Mouse (Mus musculus): ENCODE results near the gene Serpinf1.
A peak's percentile ranks its signal among the peaks of the same experiment; 100 is the strongest.

GRCm38 (mm10) chr11:75462865-75463336, 40.4 kb upstream of the Serpinf1 start:
- TF ChIP-seq MAFK (IDR thresholded peaks at IDR 0.05; ENCODE audit: insufficient read depth, low read depth, low read length) = peak; percentile 96
- TF ChIP-seq ZC3H11A (IDR thresholded peaks at IDR 0.05; ENCODE audit: borderline replicate concordance, low read depth, low read length) = no peak
- TF ChIP-seq ZNF384 (IDR thresholded peaks at IDR 0.05; ENCODE audit: low read depth, low read length) = peak; percentile 53; the same call in 1 of the 2 replicates
